Mouse (Mus musculus) heart, embryonic 14.5 days (tissue): ENCODE measurements around the gene Rgs11. TPM values are rescaled to one million over a fixed set of nuclear protein-coding genes. Genes with fewer than 3 reads are reported as not detected.

Source experiments
- ATAC-seq: fragments of 200-750 bp; cut with Nextera tagmentation; 2 replicates; pipeline ENCODE4 v1.8.0; 2017; ENCODE audit warnings: low read depth, moderate TSS enrichment; ENCODE audit not compliant: insufficient number of reproducible peaks, insufficient read depth, low FRiP score
- H3K27ac ChIP-seq, 2 experiments: fragments of 200-500 bp in 1 of 2; fragments of 300-500 bp in 1 of 2; sonication (generic) in 1 of 2; replicated peaks in 1 of 2; 2 replicates each; pipeline ENCODE4 v1.5.1; 2012 to 2014; ENCODE audit warnings: low read depth in 2 of 2, low read length in 2 of 2, control low read depth in 1 of 2, mild to moderate bottlenecking in 1 of 2, mixed read lengths in 1 of 2; ENCODE audit not compliant: control insufficient read depth in 1 of 2, insufficient read depth in 1 of 2
- H3K27me3 ChIP-seq: fragments of 300-500 bp; sonication (generic); 2 replicates; pipeline ENCODE4 v1.6.1; 2014; ENCODE audit warnings: mild to moderate bottlenecking, low read length, control low read depth; ENCODE audit not compliant: control insufficient read depth, insufficient read depth
- H3K36me3 ChIP-seq: fragments of 300-500 bp; sonication (generic); 2 replicates; pipeline ENCODE4 v1.6.1; 2014; ENCODE audit warnings: mild to moderate bottlenecking, control low read depth, low read length, mixed read lengths; ENCODE audit not compliant: control insufficient read depth, insufficient read depth
- H3K4me1 ChIP-seq, 2 experiments: fragments of 200-500 bp in 1 of 2; fragments of 300-500 bp in 1 of 2; sonication (generic) in 1 of 2; 2 replicates each; pipeline ENCODE4 v1.6.1; 2012 to 2014; ENCODE audit warnings: low read length in 2 of 2, control low read depth in 1 of 2, mixed read lengths in 1 of 2; ENCODE audit not compliant: control insufficient read depth in 2 of 2, insufficient read depth in 2 of 2
- H3K4me2 ChIP-seq: fragments of 300-500 bp; sonication (generic); 2 replicates; pipeline ENCODE4 v1.6.1; 2014; ENCODE audit warnings: mild to moderate bottlenecking, low read length
- H3K4me3 ChIP-seq, 2 experiments: fragments of 200-500 bp in 1 of 2; fragments of 300-500 bp in 1 of 2; sonication (generic) in 1 of 2; 2 replicates each; pipeline ENCODE4 v1.5.1; 2012 to 2014; ENCODE audit warnings: low read length in 2 of 2, mild to moderate bottlenecking in 2 of 2, control low read depth in 1 of 2, low read depth in 1 of 2, moderate library complexity in 1 of 2; ENCODE audit not compliant: control insufficient read depth in 1 of 2, insufficient read depth in 1 of 2
- H3K9ac ChIP-seq: fragments of 300-500 bp; sonication (generic); 2 replicates; pipeline ENCODE4 v1.6.1; 2014; ENCODE audit warnings: mild to moderate bottlenecking, low read length
- H3K9me3 ChIP-seq: fragments of 300-500 bp; sonication (generic); 2 replicates; pipeline ENCODE4 v1.6.1; 2016; ENCODE audit warnings: low read length, control low read depth; ENCODE audit not compliant: control insufficient read depth
- WGBS: fragments of 180-500 bp; shearing (Covaris S2); extraction: QIAGEN DNeasy Blood & Tissue Kit; methylation state at CpG from one replicate; pipeline ENCODE4 v1.1.7; 2014; 5-methylcytosine and 5-hydroxymethylcytosine counted together
- polyA plus RNA-seq: library from polyadenylated mRNA; unstranded; fragments of >200 nt; fragmentation: Nextera tagmentation; extraction: Ambion mirVana; gene quantifications from 2 replicates; pipeline ENCODE4 v1.2.1, GENCODE M21; 2014

Rgs11 gene
- polyA plus RNA-seq, 1 experiment from 2014 or later: 6.8 TPM

DNA sequence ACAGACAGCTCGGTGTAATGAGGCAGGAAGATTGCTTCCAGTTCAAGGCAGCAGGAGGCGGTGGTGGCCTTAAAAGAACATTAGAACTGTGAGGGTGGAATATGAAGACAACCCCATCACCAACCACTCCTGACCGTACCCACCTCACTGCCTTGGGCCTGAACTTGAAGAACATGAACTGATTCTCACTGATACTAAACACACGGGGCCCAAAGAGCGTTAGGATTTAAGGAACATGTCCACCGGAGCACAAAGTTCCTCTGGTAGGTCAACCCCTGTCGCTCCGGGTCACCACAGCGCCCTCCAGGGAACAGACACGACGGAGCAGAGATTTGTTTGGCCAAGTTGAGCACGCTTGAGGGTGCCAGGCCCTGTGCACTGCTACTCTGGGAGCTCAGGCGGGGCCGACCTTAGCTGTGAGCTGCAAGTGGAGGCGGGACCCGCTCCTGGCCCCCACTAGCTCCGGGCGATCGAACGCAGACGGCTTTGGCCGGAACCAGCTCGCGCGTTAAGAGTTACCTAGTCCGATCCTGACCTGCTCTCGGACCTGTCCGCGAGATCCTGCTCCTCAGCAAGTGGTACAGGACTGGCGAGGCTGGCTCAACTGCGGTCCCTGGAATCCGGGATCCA lies 40.8 kb downstream of the Rgs11 start:
- Histone ChIP-seq H3K9me3 (no peaks in the 10 kb centered on the region), H3K4me3 (peak overlapping the region; percentile 71 to 89), H3K36me3 (no peaks in the 10 kb centered on the region), H3K4me1 (peaks cover 0 to 13% of the 10 kb centered on the region in 2 experiments; a peak in 3 of 4 replicates), H3K27ac (peak overlapping the region; percentile 75 to 82), H3K4me2 (peak overlapping the region; percentile 86), H3K9ac (peak overlapping the region; percentile 83), H3K27me3 (no peaks in the 10 kb centered on the region)
- WGBS: 1% methylated on average over 32 of the region's 32 CpGs
- ATAC-seq: peak; percentile 76

DNA sequence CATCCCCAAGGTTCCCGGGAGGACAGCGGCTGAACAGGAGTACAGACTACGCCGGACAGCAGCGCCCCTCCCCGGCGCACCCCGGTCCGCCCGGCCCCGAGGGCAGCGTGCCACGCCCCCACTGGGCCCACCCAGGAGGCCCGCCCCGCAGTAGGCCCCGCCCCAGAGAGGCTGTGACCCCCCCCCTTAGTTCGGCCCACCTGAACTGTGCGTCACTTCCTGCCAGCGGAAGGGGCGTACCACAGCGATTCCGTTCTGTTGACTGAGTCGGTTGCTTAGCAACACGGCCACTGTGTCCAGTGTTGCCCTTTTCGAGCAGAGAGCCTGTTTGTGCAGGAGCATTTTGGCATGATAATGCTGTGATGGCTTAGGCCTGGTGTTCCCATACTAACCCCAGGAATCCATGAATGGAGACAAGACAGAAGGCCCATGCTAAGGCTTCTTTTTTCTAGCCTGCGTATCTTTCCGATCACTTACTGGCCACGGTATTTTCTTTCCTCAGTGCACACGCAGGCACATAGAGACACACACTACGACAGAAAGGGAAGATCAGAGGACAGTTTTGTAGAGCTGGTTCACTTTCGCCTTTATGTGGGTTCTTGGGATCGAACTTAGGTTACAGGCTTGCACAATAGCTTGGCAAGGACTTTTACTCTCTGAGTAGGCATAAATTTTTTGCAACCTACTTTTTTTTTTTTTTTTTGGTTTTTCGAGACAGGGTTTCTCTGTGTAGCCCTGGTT lies 41.5 kb downstream of the Rgs11 start, which contains the start of gene Fam234a:
TSS of gene Fam234a (minus strand) at position 142 of the 741 bp plus-strand sequence.
- 6% methylated on average over 33 of the region's 33 CpGs for WGBS
- no peaks in the 10 kb centered on the region for H3K36me3 ChIP-seq
- H3K27me3 ChIP-seq: no peaks in the 10 kb centered on the region
- H3K4me2 ChIP-seq: peak within 1 kb of the TSS; percentile 86
- peaks cover 0 to 13% of the 10 kb centered on the region in 2 experiments; a peak in 3 of 4 replicates for H3K4me1 ChIP-seq
- ATAC-seq: peak; percentile 96
- peak within 1 kb of the TSS; percentile 71 to 89 for H3K4me3 ChIP-seq
- H3K9me3 ChIP-seq: no peaks in the 10 kb centered on the region
- H3K27ac ChIP-seq: peak within 1 kb of the TSS; percentile 81 to 82
- peak within 1 kb of the TSS; percentile 83 for H3K9ac ChIP-seq

DNA sequence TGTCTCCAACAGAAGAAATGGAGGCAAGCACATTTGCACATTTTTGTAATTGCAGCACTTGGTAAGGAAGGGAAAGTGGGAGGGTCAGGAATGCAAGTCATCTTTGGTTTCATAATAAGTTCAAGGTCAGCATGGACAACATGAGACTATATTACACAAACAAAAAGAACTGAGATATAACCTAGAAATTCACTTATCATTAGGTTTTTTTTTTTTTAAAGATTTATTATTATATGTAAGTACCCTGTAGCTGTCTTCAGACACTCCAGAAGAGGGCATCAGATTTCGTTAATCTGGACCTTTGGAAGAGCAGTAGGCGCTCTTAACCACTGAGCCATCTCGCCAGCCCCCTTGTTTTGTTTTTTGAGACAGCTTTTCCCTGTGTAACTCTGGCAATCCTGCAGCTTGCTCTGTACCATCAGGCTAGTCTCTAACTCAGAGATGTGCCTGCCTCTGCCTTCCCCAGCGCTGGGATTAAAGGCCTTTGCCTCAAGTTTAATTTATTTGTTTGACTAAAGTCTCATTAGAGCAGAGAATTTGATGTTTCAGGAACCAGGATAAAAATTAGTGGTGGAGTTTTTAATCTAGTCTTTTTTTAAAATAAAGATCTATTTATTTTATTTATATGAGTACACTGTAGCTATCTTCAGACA lies 49.3 kb downstream of the Rgs11 start:
- H3K9ac ChIP-seq: peak overlapping the region; percentile 95; the same call in 1 of the 2 replicates
- 51% methylated on average over 4 of the region's 4 CpGs for WGBS
- H3K4me3 ChIP-seq: peak overlapping the region in 1 of 2 experiments; percentile 94; a peak in 2 of 4 replicates

DNA sequence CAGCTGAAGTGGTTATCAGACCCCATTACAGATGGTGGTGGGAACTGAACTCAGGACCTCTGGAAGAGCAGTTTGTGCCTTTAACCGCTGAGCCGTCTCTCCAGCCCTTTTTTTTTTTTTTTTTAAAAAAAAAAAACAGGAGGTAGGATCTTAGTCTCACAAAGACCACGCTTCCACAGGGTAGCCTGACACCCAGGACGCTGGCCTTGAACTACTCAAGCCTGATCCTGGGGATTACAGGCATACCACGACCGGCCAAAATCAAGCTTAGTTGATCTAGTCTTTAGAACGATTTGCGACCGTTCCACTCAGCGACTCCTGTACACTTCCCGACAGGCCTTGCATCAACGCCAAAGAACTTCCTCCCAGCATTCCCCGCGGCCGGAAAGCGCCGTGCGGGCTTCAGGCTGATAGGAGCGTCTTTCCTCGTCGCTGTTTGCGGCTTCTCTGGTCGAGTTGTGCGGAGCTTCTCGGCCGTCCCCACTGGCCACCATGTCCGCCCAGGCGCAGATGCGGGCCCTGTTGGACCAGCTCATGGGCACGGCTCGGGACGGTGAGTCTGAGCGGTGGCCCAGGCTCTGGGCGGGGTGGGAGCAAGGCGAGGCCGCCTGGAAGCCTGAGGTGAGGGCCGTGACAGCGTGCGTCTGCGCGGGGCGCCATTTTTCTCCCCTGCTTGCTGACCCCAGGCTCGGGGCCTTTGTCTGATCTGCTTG lies 49.9 kb downstream of the Rgs11 start, which contains the start of gene Luc7l:
TSS of gene Luc7l (plus strand) at position 358 of the 713 bp plus-strand sequence.
- under 1% methylated on average over 43 of the region's 43 CpGs for WGBS
- Histone ChIP-seq H3K9me3 (no peaks in the 10 kb centered on the region), H3K27me3 (no peaks in the 10 kb centered on the region), H3K4me3 (peak within 1 kb of the TSS; percentile 76 to 94), H3K4me1 (peaks cover 0 to 15% of the 10 kb centered on the region in 2 experiments; a peak in 3 of 4 replicates), H3K9ac (peak within 1 kb of the TSS; percentile 95), H3K36me3 (peaks cover 28% of the 10 kb centered on the region), H3K27ac (peak within 1 kb of the TSS; percentile 98), H3K4me2 (peak within 1 kb of the TSS; percentile 78)
- ATAC-seq: peak; percentile 87

More for the DNA sequence above, 49.3 kb downstream of the Rgs11 start:
- ATAC-seq: no peak
- Histone ChIP-seq H3K27ac (peak overlapping the region in 1 of 2 experiments; percentile 98; a peak in 1 of 4 replicates), H3K27me3 (no peaks in the 10 kb centered on the region), H3K36me3 (peaks cover 21% of the 10 kb centered on the region), H3K4me1 (peaks cover 0 to 15% of the 10 kb centered on the region in 2 experiments; a peak in 3 of 4 replicates), H3K9me3 (no peaks in the 10 kb centered on the region), H3K4me2 (peak overlapping the region; percentile 78)

DNA sequence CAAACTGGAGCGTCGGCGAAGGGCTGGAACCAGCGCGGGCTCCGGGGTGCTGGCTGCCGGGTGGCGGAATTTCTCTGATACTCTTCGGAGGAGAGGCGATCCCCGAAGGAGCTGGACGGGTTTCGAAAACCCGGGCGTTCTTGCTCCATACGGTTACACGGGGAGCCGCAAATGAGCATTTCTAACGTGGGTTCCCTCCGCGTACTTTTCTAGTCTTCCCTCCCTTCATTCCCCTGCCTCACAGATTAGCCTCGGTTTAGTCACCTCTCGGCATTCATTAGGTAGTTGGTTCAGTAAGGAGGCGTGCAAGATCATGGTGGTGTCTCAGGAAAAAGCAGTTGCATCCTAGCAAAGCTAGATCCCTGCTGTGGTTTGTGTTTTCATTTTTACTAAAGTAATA lies 50.6 kb downstream of the Rgs11 start:
- peak overlapping the region; percentile 95 for H3K9ac ChIP-seq
- peaks cover 0 to 15% of the 10 kb centered on the region in 2 experiments; a peak in 3 of 4 replicates for H3K4me1 ChIP-seq
- H3K36me3 ChIP-seq: peaks cover 35% of the 10 kb centered on the region
- H3K4me2 ChIP-seq: peak overlapping the region; percentile 78
- H3K9me3 ChIP-seq: no peaks in the 10 kb centered on the region
- under 1% methylated on average over 24 of the region's 24 CpGs for WGBS
- peak overlapping the region; percentile 76 to 94 for H3K4me3 ChIP-seq
- H3K27me3 ChIP-seq: no peaks in the 10 kb centered on the region
- H3K27ac ChIP-seq: peak overlapping the region; percentile 98
- no peak for ATAC-seq

DNA sequence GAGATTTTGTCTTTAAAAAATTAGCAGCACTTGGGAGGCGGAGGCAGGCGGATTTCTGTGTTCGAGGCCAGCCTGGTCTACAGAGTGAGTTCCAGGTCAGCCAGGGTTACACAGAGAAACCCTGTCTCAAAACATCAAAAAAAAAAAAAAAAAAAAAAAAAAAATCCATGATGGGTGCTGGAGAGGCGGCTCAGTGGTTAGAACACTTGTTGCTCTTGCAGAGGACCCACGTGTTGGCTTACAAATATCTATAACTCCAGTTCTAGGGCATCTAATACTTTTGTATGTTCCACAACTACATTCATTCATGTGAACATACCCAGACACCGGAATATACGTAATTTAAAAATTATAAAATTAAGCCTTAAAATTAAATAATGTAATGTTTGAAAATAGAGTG lies 52.6 kb downstream of the Rgs11 start:
- Histone ChIP-seq H3K4me1 (peaks cover 0 to 15% of the 10 kb centered on the region in 2 experiments; a peak in 3 of 4 replicates), H3K36me3 (peaks cover 54% of the 10 kb centered on the region), H3K27me3 (no peaks in the 10 kb centered on the region), H3K4me3 (no peak overlapping the region), H3K27ac (no peak overlapping the region), H3K9ac (no peak overlapping the region), H3K4me2 (no peak overlapping the region), H3K9me3 (no peaks in the 10 kb centered on the region)
- WGBS: 94% methylated on average over 7 of the region's 7 CpGs
- no peak for ATAC-seq
